Comparison of ENCODE assay signal across 25 mouse cellular contexts in the genomic region with DNA sequence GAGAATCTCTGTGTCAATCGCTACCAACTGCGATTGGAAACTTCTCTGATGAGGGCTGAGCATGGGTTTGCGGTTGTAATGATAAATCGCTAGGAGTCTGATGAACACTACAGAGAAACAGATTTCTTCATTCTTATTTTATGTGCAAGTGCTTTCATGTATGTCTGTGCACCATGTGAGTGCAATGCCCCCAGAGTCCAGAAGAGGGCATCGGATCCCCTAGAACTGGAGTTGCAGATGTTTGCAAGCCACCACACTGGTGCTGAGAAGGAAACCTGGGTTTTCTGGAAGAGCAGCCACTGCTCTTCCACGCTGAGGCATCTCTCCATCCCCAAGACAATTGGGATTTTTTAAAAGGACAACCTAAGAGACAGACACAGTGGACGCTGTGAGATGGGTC. TPM values are rescaled to one million over a fixed set of nuclear protein-coding genes. Genes with fewer than 3 reads are reported as not detected.
DNase-seq lines count a peak whose midpoint lies in the region; ATAC-seq and TF ChIP-seq lines count a peak whose summit lies in the region.
"Had no signal": no experiment of that assay in that cellular context is flagged by ENCODE, and none has a peak within 500 bp of the region (broad histone marks: within the 10 kb centered on the region; RNA-seq: fewer than 3 reads in every experiment).

No protein-coding gene starts in this region.

- peak; percentile 39 for TF ChIP-seq CTCF in layer of hippocampus, adult 2 months (conservative IDR thresholded peaks at IDR 0.05)
- peak; percentile 14 to 27 (median 27); a peak in 4 of 6 replicates for TF ChIP-seq CTCF in MEL (IDR thresholded peaks at IDR 0.05 in 2 of 3, conservative IDR thresholded peaks at IDR 0.05 in 1 of 3; ENCODE audit: control insufficient read depth in 1 of 3, insufficient read depth in 1 of 3, low read depth in 2 of 3, low read length in 3 of 3, poor library complexity in 1 of 3, severe bottlenecking in 1 of 3)
- TF ChIP-seq CTCF in stomach, postnatal 0 days (IDR thresholded peaks at IDR 0.05; ENCODE audit: low read depth) = peak; percentile 36

- H3K4me3 ChIP-seq in layer of hippocampus, adult 2 months = no peak overlapping the region
- H3K4me3 ChIP-seq in MEL (ENCODE audit: control insufficient read depth in 1 of 2, insufficient read depth in 1 of 2, low read depth in 2 of 2, low read length in 2 of 2) = no peak overlapping the region
- no peak overlapping the region for H3K4me3 ChIP-seq in stomach, postnatal 0 days (ENCODE audit: low read depth, low read length)
- H3K4me3 ChIP-seq: forebrain, embryonic 13.5 days; heart, embryonic 15.5 days; hindbrain, embryonic 10.5 days; limb, embryonic 12.5 days; liver, embryonic 15.5 days; midbrain, embryonic 15.5 days had no signal

- 87% methylated on average over 7 of the region's 7 CpGs for WGBS in stomach, postnatal 0 days

- no peak for TF ChIP-seq EP300 in MEL (IDR thresholded peaks at IDR 0.05; ENCODE audit: low read depth in 1 of 2, low read length in 2 of 2)
- no peak for TF ChIP-seq EP300 in stomach, postnatal 0 days (optimal IDR thresholded peaks at IDR 0.05)

- H3K36me3 ChIP-seq in MEL (ENCODE audit: control insufficient read depth in 1 of 2, insufficient read depth in 2 of 2, low read length in 2 of 2) = no peaks in the 10 kb centered on the region
- H3K36me3 ChIP-seq in stomach, postnatal 0 days (ENCODE audit: control insufficient read depth, insufficient read depth, low read length) = no peaks in the 10 kb centered on the region
- H3K36me3 ChIP-seq: heart, embryonic 15.5 days; hindbrain, embryonic 10.5 days; limb, embryonic 12.5 days; liver, embryonic 15.5 days; midbrain, embryonic 15.5 days had no signal

- TF ChIP-seq RAD21 in MEL (IDR thresholded peaks at IDR 0.05; ENCODE audit: low read depth, low read length) = no peak; the same call in none of the 2 replicates

- no peaks in the 10 kb centered on the region for H3K79me2 ChIP-seq in MEL (ENCODE audit: control insufficient read depth, insufficient read depth, low read length, poor library complexity)

- no peak overlapping the region for H3K27ac ChIP-seq in layer of hippocampus, adult 2 months
- H3K27ac ChIP-seq in MEL (ENCODE audit: control insufficient read depth, low read depth, low read length) = no peak overlapping the region
- H3K27ac ChIP-seq in stomach, postnatal 0 days (replicated peaks) = no peak overlapping the region
- H3K27ac ChIP-seq: forebrain, embryonic 13.5 days; heart, embryonic 15.5 days; hindbrain, embryonic 10.5 days; hindbrain, postnatal 0 days; limb, embryonic 12.5 days; liver, embryonic 15.5 days; midbrain, embryonic 15.5 days had no signal

- H3K27me3 ChIP-seq in MEL (ENCODE audit: control insufficient read depth in 1 of 2, insufficient read depth in 2 of 2, low read length in 2 of 2) = no peaks in the 10 kb centered on the region
- H3K27me3 ChIP-seq in stomach, postnatal 0 days (ENCODE audit: control insufficient read depth, insufficient read depth, low read length) = no peaks in the 10 kb centered on the region
- H3K27me3 ChIP-seq: heart, embryonic 15.5 days; liver, embryonic 15.5 days had no signal

- no peak for DNase-seq in layer of hippocampus, adult 2 months (ENCODE audit: low spot score in 2 of 2)
- DNase-seq in layer of hippocampus, adult 11-12 months (ENCODE audit: low spot score) = no peak
- peak; percentile 9 for DNase-seq in thymus, postnatal 14 days
- no peak for DNase-seq in thymus, postnatal 10 days (ENCODE audit: low spot score in 2 of 2)
- DNase-seq in MEL (ENCODE audit: low read depth, low spot score) = peak; percentile 4
- DNase-seq in stomach, postnatal 0 days (ENCODE audit: low spot score) = no peak
- DNase-seq in frontal cortex, postnatal 14 days (ENCODE audit: low spot score in 2 of 2) = no peak
- DNase-seq: adrenal gland, adult 2 months; cerebellum, adult 9-11 months; gastrocnemius, postnatal 14 days; heart, adult 18-20 months; kidney, adult 18-20 months; kidney, postnatal 25 days; lung, postnatal 36 days; retina, postnatal 1 day had no signal

- H3K9ac ChIP-seq in MEL (ENCODE audit: control insufficient read depth, low read depth, low read length, poor library complexity, severe bottlenecking) = no peak overlapping the region
- H3K9ac ChIP-seq in stomach, postnatal 0 days (ENCODE audit: low read length) = no peak overlapping the region
- H3K9ac ChIP-seq: forebrain, embryonic 13.5 days; heart, embryonic 15.5 days; limb, embryonic 12.5 days; liver, embryonic 15.5 days; midbrain, embryonic 15.5 days had no signal

- no peak for ATAC-seq in stomach, postnatal 0 days (ENCODE audit: low FRiP score, low TSS enrichment)
- ATAC-seq: forebrain, embryonic 13.5 days; hindbrain, postnatal 0 days; midbrain, embryonic 15.5 days had no signal

- H3K4me1 ChIP-seq in MEL (ENCODE audit: control insufficient read depth in 1 of 2, insufficient read depth in 2 of 2, low read length in 2 of 2) = no peaks in the 10 kb centered on the region
- no peaks in the 10 kb centered on the region for H3K4me1 ChIP-seq in stomach, postnatal 0 days (replicated peaks; ENCODE audit: control insufficient read depth, insufficient read depth)
- H3K4me1 ChIP-seq: forebrain, embryonic 13.5 days; heart, embryonic 15.5 days; hindbrain, embryonic 10.5 days; liver, embryonic 15.5 days; midbrain, embryonic 15.5 days had no signal

- no peak overlapping the region for H3K4me2 ChIP-seq in stomach, postnatal 0 days (replicated peaks; ENCODE audit: low read depth)
- H3K4me2 ChIP-seq: forebrain, embryonic 13.5 days; heart, embryonic 15.5 days; limb, embryonic 12.5 days; liver, embryonic 15.5 days; midbrain, embryonic 15.5 days had no signal

- no peak for TF ChIP-seq POLR2A in MEL (IDR thresholded peaks at IDR 0.05; ENCODE audit: control insufficient read depth in 1 of 2, insufficient read depth in 1 of 2, low read depth in 1 of 2, low read length in 2 of 2, poor library complexity in 1 of 2)

- H3K9me3 ChIP-seq in MEL (replicated peaks; ENCODE audit: insufficient read depth, low read length) = no peaks in the 10 kb centered on the region
- no peaks in the 10 kb centered on the region for H3K9me3 ChIP-seq in stomach, postnatal 0 days (ENCODE audit: control insufficient read depth, low read length)
- H3K9me3 ChIP-seq: heart, embryonic 15.5 days; liver, embryonic 15.5 days; midbrain, embryonic 15.5 days had no signal

TF ChIP-seq in MEL, 35 proteins besides CTCF, POLR2A, EP300 and RAD21:
- TF ChIP-seq USF1 (IDR thresholded peaks at IDR 0.05; ENCODE audit: low read depth, low read length) (no peak), POLR2AphosphoS5 (IDR thresholded peaks at IDR 0.05; ENCODE audit: borderline replicate concordance, low read depth, low read length) (no peak), E2F4 (IDR thresholded peaks at IDR 0.05; ENCODE audit: borderline replicate concordance, low read depth, low read length) (no peak), NELFE (IDR thresholded peaks at IDR 0.05; ENCODE audit: low read depth, low read length) (no peak), TCF12 (IDR thresholded peaks at IDR 0.05; ENCODE audit: low read depth, low read length) (no peak), SMC3 (IDR thresholded peaks at IDR 0.05; ENCODE audit: low read depth, low read length) (peak; percentile 17; the same call in 1 of the 2 replicates), JUND (IDR thresholded peaks at IDR 0.05; ENCODE audit: low read depth, low read length) (no peak), ETS1 (IDR thresholded peaks at IDR 0.05; ENCODE audit: low read depth, low read length) (no peak)

RNA-seq across cellular contexts. Expression of a gene that starts 46.5 kb away (rescaled TPM):
- total RNA-seq in layer of hippocampus, adult 2 months (2021) = not detected
- not detected in 2 replicates for total RNA-seq in MEL (2012; rRNA removed)
- not detected for polyA plus RNA-seq in MEL (2012; ENCODE audit: insufficient read depth in 1 of 2, insufficient read length in 2 of 2, low read depth in 1 of 2, low replicate concordance in 2 of 2, missing spikeins in 1 of 2)
- polyA plus RNA-seq in stomach, postnatal 0 days (2015; fragmentation: Nextera tagmentation; extraction: Ambion mirVana) = 0.05 and 0.27 TPM in 2 replicates
- total RNA-seq: hindbrain, postnatal 0 days; layer of hippocampus, postnatal 14 days; megakaryocyte-erythroid progenitor cell, adult 5-6 weeks had no signal
- polyA plus RNA-seq: cortical plate, adult 2 months; hindbrain, embryonic 10.5 days had no signal

Comparison
In these comparisons a context has a peak if more than half of its experiments do, and no peak if none do; other contexts are left out.
1. DNase-seq: peak in thymus, postnatal 14 days (single experiment) and MEL (single experiment); none in layer of hippocampus, adult 2 months (0 of 2), layer of hippocampus, adult 11-12 months (single experiment), thymus, postnatal 10 days (0 of 2), stomach, postnatal 0 days (single experiment) and frontal cortex, postnatal 14 days (0 of 2).
2. Peak in every context shown above with its lines, with median percentiles within 50 percentile points of each other: CTCF ChIP-seq.